Mouse (Mus musculus): ENCODE data around the gene Cdca7.

DNA sequence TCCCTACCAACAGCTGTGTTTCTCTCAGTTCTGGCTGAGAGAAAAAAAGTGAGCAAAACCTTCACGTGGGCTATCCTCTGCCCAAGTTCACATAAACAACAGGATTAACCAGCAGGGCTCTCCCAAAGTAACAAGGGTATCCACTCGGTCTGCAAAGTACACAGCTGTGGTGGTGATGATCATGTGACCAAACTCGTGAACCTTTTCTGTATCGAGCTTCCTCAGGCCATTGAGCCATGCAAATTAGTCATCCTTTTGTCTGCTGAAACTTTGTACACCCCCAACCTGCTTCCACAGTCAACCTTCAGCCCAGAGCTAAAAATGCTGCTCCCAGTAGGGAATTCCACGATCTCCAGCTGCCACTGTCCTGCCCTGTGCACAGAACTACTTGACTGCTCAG, 29.3 kb upstream of the Cdca7 start:
- no peak for TF ChIP-seq GATA1 (IDR thresholded peaks at IDR 0.05; ENCODE audit: low read length)
- no peak for TF ChIP-seq TAL1 (IDR thresholded peaks at IDR 0.05; ENCODE audit: low read length)
